Mouse (Mus musculus) olfactory bulb, adult 2 months (tissue): ENCODE data around the gene Arid1b.

Source experiments
- CTCF ChIP-seq: fragments of 200-500 bp; IDR thresholded peaks from 2 replicates; pipeline ENCODE4 v1.5.1; 2012; ENCODE audit warnings: low read depth, mild to moderate bottlenecking, low read length, moderate library complexity; ENCODE audit not compliant: insufficient read depth
- POLR2A ChIP-seq: fragments of 200-500 bp; IDR thresholded peaks from 2 replicates; pipeline ENCODE4 v1.6.1; 2012; ENCODE audit warnings: mild to moderate bottlenecking, low read depth, low read length, moderate library complexity; ENCODE audit not compliant: insufficient read depth

GRCm38 (mm10) chr17:4946421-4946974, 47.6 kb upstream of the Arid1b start:
- TF ChIP-seq CTCF (no peak), POLR2A (no peak)
